Mouse (Mus musculus) midbrain, embryonic 11.5 days (tissue): ENCODE data around the gene Klhl8. TPM values are rescaled to one million over a fixed set of nuclear protein-coding genes. Genes with fewer than 3 reads are reported as not detected.
"Not testable (repeated sequence)": the region's sequence is repeated elsewhere in the genome, so short reads cannot be mapped to it uniquely, and the experiment has no call there.

Experiments used
- ATAC-seq: fragments of 200-750 bp; cut with Nextera tagmentation; 2 replicates; pipeline ENCODE4 v1.8.0; 2017; ENCODE audit warnings: moderate TSS enrichment, moderate library complexity; ENCODE audit not compliant: low FRiP score
- DNase-seq: peaks from one replicate; pipeline ENCODE4 v3.0.0; 2015; ENCODE audit warnings: low spot score; ENCODE audit errors: missing footprints
- H3K27ac ChIP-seq: fragments of 300-500 bp; sonication (generic); 2 replicates; pipeline ENCODE4 v1.5.1; 2014; ENCODE audit warnings: low read depth, low read length
- H3K27me3 ChIP-seq: fragments of 300-500 bp; sonication (generic); 2 replicates; pipeline ENCODE4 v1.6.1; 2014; ENCODE audit warnings: mild to moderate bottlenecking, low read length, moderate library complexity, mixed read lengths; ENCODE audit not compliant: control insufficient read depth, insufficient read depth
- H3K36me3 ChIP-seq: fragments of 300-500 bp; sonication (generic); 2 replicates; pipeline ENCODE4 v1.6.1; 2014; ENCODE audit warnings: mild to moderate bottlenecking, low read length, moderate library complexity, mixed read lengths; ENCODE audit not compliant: control insufficient read depth, insufficient read depth
- H3K4me1 ChIP-seq: fragments of 300-500 bp; sonication (generic); 2 replicates; pipeline ENCODE4 v1.6.1; 2014; ENCODE audit warnings: low read length; ENCODE audit not compliant: control insufficient read depth, insufficient read depth
- H3K4me2 ChIP-seq: fragments of 300-500 bp; sonication (generic); 2 replicates; pipeline ENCODE4 v1.6.1; 2014; ENCODE audit warnings: mild to moderate bottlenecking, moderate library complexity
- H3K4me3 ChIP-seq: fragments of 300-500 bp; sonication (generic); 2 replicates; pipeline ENCODE4 v1.5.1; 2014; ENCODE audit warnings: low read depth, low read length
- H3K9ac ChIP-seq: fragments of 300-500 bp; sonication (generic); 2 replicates; pipeline ENCODE4 v1.6.1; 2014; ENCODE audit warnings: low read length
- H3K9me3 ChIP-seq: fragments of 300-500 bp; sonication (generic); 2 replicates; pipeline ENCODE4 v1.6.1; 2016; ENCODE audit warnings: low read length; ENCODE audit not compliant: control insufficient read depth
- WGBS: fragments of 180-500 bp; shearing (Covaris S2); extraction: QIAGEN DNeasy Blood & Tissue Kit; methylation state at CpG from one replicate; pipeline ENCODE4 v1.1.7; 2014; 5-methylcytosine and 5-hydroxymethylcytosine counted together
- polyA plus RNA-seq: library from polyadenylated mRNA; unstranded; fragments of >200 nt; fragmentation: Nextera tagmentation; extraction: Ambion mirVana; gene quantifications from 2 replicates; pipeline ENCODE4 v1.2.1, GENCODE M21; 2014

Gene Klhl8
- polyA plus RNA-seq, 1 experiment from 2014 or later, result 16.5 TPM

DNA sequence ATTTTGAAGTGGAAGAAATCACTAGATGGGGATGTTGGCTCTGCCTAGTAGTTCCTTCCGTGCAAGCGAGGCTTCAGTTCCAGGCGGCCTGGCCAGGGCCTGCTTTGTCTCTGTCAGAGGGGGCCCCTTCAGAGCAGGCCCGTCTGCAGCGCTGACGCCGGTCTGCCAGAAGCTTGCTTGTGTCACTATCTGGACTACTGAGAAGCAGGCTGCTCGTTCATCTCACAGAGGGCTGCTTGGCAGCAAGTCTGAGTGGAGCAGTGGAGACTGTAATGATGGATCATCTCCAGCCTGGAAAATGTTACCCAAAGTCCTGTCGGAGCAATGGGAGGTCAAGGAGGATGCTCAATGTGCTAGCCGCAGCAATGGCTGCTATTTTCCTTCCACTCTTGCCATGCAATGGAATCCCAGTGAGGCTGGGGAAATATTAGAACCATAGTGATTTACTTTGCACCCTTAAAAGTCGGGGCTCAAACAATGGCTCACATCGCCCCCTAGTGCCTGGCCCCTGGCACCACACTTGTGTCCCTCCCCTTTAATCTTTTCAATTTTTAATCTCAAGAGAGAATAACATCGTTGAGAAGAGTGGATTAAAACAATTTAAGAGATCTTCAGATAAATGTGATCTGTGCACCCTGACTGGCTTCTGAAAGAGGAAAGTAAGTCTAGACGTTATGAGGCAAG is 26.0 kb upstream of the Klhl8 start:
- Histone ChIP-seq H3K27me3 (no peaks in the 10 kb centered on the region), H3K4me3 (no peak overlapping the region), H3K4me2 (no peak overlapping the region), H3K36me3 (no peaks in the 10 kb centered on the region), H3K9ac (no peak overlapping the region), H3K9me3 (no peaks in the 10 kb centered on the region; the same call in 1 of the 2 replicates), H3K27ac (no peak overlapping the region), H3K4me1 (peaks cover 13% of the 10 kb centered on the region; the same call in 1 of the 2 replicates)
- WGBS, result 60% methylated on average over 14 of the region's 14 CpGs
- peak; percentile 90 for DNase-seq
- ATAC-seq, result peak; percentile 47; the same call in 1 of the 2 replicates

DNA sequence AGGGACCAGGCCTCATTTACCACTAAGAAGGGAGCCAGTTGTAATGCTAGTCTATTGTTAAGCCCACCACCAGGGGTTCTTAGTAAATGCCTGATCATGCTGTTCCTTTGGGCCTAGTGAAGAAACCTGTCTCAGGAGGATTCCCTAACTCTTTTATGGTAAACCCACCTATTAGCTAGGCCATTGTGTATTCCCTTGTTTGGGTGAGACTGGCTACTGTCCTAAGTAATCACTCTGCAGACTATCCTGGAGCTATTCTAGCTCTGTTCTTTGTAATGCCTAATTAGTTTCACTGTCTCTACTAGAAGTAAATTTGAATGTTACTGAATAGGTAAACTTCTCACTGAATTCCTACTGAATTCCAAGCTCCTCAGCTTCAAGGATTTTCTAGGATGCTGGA is 20.9 kb upstream of the Klhl8 start:
- not testable (repeated sequence) for H3K9ac ChIP-seq, H3K9me3 ChIP-seq, ATAC-seq, H3K36me3 ChIP-seq, H3K27me3 ChIP-seq, DNase-seq, H3K4me1 ChIP-seq, H3K4me3 ChIP-seq, H3K27ac ChIP-seq, H3K4me2 ChIP-seq

DNA sequence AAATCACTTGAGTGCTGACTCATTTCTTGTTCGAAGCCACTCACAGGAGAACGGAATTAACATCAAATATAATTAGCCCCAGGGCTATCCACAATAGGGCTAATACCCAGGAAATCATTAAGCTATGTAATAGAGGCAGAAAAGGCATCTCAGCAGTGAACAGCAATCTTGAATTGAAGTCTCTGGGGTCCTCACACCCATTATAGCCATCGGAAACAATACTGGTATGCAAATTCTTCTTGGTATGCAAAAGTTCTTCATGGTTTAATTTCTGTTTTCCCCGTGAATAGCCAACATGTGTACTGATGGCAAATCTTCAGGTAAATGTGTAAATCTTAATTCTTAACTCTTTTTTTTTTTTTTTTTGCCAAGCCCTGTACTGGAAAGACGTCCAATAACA is 19.5 kb upstream of the Klhl8 start:
- Histone ChIP-seq H3K27ac (no peak overlapping the region), H3K27me3 (no peaks in the 10 kb centered on the region), H3K9me3 (no peaks in the 10 kb centered on the region; the same call in 1 of the 2 replicates), H3K4me1 (no peaks in the 10 kb centered on the region), H3K36me3 (no peaks in the 10 kb centered on the region), H3K9ac (no peak overlapping the region), H3K4me2 (no peak overlapping the region), H3K4me3 (no peak overlapping the region)
- DNase-seq, result peak; percentile 61
- ATAC-seq, result no peak
- WGBS, result 81% methylated on average over 5 of the region's 5 CpGs

DNA sequence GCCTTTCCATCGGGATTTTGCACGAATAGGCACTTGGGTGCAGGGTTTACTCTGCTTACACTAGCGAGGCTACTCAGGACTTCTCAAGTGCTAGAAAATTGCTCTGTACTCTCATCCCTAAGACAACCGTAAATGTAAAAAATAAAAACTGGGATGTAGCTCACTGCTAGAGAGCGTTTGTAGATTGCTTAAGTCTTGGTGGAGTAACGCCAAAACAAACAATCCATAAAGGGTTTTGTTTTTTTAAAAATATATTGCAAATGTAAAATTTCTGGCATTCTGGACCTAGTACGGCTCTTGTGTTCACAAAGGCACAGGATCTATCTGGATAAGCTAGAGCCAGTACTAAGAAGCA is 17.1 kb upstream of the Klhl8 start:
- ATAC-seq (no peak), DNase-seq (peak; percentile 47)
- Histone ChIP-seq H3K27ac (no peak overlapping the region), H3K4me1 (no peaks in the 10 kb centered on the region), H3K4me3 (no peak overlapping the region), H3K9ac (no peak overlapping the region), H3K4me2 (no peak overlapping the region), H3K27me3 (no peaks in the 10 kb centered on the region), H3K9me3 (no peaks in the 10 kb centered on the region; the same call in 1 of the 2 replicates), H3K36me3 (no peaks in the 10 kb centered on the region)
- WGBS, result 91% methylated on average over 7 of the region's 7 CpGs

DNA sequence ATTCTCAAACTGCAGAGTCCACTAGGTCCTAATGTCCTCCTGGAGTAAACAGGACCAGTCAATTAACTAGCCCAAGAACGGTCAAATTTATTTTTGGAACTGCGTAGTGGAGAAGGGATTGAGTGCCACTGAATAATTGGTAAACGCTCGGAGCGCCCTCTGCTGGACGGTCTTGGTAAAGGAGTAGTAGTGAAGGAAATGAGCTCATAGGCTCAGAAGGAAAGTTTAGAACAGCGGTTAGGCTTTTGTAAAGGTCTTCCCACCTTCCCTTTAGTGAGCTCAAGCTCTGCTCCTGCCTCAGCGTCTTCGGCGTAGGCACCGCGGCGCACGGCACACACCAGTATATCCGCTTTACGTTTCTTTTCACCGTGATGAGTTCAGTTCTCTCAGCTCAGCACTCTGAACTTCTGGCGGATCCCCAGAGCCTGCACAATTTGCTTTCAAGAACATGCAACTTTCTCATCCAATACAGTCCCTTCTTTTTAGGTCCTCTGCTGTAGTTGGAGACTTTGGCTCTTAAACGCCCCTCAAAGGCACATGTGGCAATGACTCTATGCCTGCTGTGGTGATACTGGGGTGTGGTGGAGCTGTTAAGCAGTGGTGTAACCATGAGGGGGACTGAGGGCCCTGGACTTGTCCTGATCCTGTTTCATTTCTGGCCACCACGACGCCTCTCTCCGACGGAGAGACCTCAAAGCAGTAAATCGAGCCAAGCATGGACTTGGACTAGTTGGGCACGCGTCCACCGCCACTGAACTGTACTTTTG is 16.6 kb upstream of the Klhl8 start:
- H3K9ac ChIP-seq, result peak overlapping the region; percentile 37; the same call in 1 of the 2 replicates
- DNase-seq (peak; percentile 99), ATAC-seq (peak; percentile 74)
- H3K27me3 ChIP-seq, result no peaks in the 10 kb centered on the region
- WGBS, result 30% methylated on average over 27 of the region's 27 CpGs
- no peaks in the 10 kb centered on the region for H3K4me1 ChIP-seq
- H3K9me3 ChIP-seq, result no peaks in the 10 kb centered on the region
- no peak overlapping the region for H3K4me3 ChIP-seq
- peak overlapping the region; percentile 33; the same call in 1 of the 2 replicates for H3K4me2 ChIP-seq
- H3K36me3 ChIP-seq, result no peaks in the 10 kb centered on the region
- H3K27ac ChIP-seq, result no peak overlapping the region

DNA sequence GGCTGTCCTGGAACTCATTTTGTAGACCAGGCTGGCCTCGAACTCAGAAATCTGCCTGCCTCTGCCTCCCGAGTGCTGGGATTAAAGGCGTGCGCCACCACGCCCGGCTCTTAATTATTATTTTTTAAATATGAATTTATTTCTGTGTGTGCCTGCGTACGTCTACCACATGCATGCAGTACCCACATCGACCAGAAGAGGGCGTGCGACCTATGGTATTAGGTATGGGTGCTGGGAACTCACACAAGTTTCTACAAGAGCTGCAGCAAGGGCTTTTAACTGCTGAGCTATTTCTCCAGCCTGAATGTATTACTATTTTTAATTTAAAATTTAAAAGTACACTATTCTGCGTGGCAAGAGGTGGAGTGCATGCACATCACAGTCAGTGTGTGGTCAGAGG is 15.3 kb upstream of the Klhl8 start:
- no peak overlapping the region for H3K9ac ChIP-seq
- ATAC-seq, result no peak
- no peak overlapping the region for H3K27ac ChIP-seq
- WGBS, result 69% methylated on average over 12 of the region's 12 CpGs
- H3K9me3 ChIP-seq, result no peaks in the 10 kb centered on the region
- no peaks in the 10 kb centered on the region for H3K36me3 ChIP-seq
- H3K27me3 ChIP-seq, result no peaks in the 10 kb centered on the region
- peak; percentile 94 for DNase-seq
- H3K4me3 ChIP-seq, result no peak overlapping the region
- H3K4me2 ChIP-seq, result no peak overlapping the region
- no peaks in the 10 kb centered on the region for H3K4me1 ChIP-seq

DNA sequence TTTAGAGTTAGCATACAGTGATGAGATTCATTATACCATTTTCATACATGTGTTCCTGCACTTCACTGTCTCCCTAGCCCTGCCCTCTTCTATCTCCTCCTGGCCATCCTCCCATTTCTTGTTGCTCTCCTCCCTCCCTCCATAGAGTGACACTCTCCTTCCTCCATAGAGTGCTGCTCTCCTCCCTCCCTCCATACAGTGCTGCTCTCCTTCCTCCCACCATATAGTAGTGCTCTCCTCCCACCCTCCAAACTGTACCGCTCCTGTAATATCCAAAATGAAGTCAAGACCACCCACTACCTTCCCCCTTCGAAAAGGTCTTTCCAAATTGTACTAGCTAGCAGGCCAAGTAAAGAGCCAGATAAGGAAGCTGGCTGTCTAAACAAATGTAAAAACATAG is 12.7 kb upstream of the Klhl8 start:
- Histone ChIP-seq H3K36me3 (no peaks in the 10 kb centered on the region), H3K4me3 (no peak overlapping the region), H3K27ac (no peak overlapping the region), H3K4me1 (no peaks in the 10 kb centered on the region), H3K9ac (no peak overlapping the region), H3K27me3 (no peaks in the 10 kb centered on the region), H3K4me2 (no peak overlapping the region), H3K9me3 (no peaks in the 10 kb centered on the region)
- ATAC-seq, result no peak
- 95% methylated on average over 2 of the region's 2 CpGs for WGBS
- DNase-seq, result peak; percentile 44

DNA sequence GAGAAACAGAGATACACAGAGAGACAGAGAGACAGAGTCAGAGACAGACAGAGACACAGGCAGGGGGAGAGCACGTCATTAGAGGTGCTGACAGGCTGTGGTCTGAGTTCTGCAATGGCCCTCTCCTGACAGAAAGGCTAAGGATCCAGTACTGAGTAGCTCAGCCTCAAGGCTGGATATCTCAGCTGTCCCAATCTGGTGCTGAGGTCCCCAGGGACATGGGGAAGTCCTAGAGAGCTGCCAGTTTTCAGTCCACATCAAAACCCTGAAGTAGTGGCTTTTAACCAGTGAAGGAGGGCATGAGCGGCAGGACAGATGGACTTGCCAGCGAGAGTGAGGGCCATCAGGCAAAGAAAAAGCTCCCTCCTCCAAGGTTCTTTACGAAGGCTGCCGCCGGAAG is 12.0 kb upstream of the Klhl8 start:
- Histone ChIP-seq H3K4me3 (no peak overlapping the region), H3K27ac (no peak overlapping the region), H3K4me1 (no peaks in the 10 kb centered on the region), H3K27me3 (no peaks in the 10 kb centered on the region), H3K4me2 (no peak overlapping the region), H3K9me3 (no peaks in the 10 kb centered on the region), H3K36me3 (no peaks in the 10 kb centered on the region), H3K9ac (no peak overlapping the region)
- DNase-seq (no peak), ATAC-seq (no peak)
- WGBS, result 85% methylated on average over 6 of the region's 6 CpGs

DNA sequence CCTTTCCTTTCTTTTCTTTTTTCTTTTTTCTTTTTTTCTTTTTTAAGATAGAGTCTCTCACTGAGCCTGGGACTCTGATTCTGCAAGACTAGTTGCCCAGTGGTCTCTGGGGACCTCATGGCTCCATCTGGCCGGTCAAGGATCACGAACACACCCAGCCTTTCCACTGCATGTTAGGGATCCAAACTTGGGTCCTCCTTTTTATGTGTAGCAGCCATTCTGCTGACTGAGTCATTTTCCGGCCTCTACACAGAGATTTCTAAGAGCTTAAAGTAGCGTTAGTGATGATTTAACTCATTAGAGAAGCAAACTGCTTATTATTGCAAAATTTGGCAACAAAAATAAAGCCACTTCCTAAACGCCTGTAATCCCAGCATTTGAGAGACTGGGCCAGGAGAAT is 11.4 kb upstream of the Klhl8 start:
- ATAC-seq (no peak), DNase-seq (peak; percentile 4)
- Histone ChIP-seq H3K27me3 (no peaks in the 10 kb centered on the region), H3K27ac (no peak overlapping the region), H3K9me3 (no peaks in the 10 kb centered on the region), H3K9ac (no peak overlapping the region), H3K36me3 (no peaks in the 10 kb centered on the region), H3K4me2 (no peak overlapping the region), H3K4me3 (no peak overlapping the region), H3K4me1 (no peaks in the 10 kb centered on the region)
- WGBS, result 84% methylated on average over 5 of the region's 5 CpGs
